Mouse (Mus musculus): ENCODE measurements around the gene Zmynd8. TPM values are rescaled to one million over a fixed set of nuclear protein-coding genes. Genes with fewer than 3 reads are reported as not detected.

Zmynd8 gene
- polyA plus RNA-seq, 1 experiment: 27.9 TPM

GRCm38 (mm10) chr2:165899474-165899873 is 658 bp upstream of the Zmynd8 start:
- DNase-seq (ENCODE audit: low read depth): no peak

- no peak for DNase-seq (ENCODE audit: low read depth)
These were observed 2.6 kb downstream of the Zmynd8 start for GRCm38 (mm10) chr2:165896171-165896570.

- DNase-seq (ENCODE audit: low read depth): no peak
These were observed 3.1 kb downstream of the Zmynd8 start for GRCm38 (mm10) chr2:165895687-165896086.

- DNase-seq (ENCODE audit: low read depth): no peak
These were observed 4.3 kb downstream of the Zmynd8 start for GRCm38 (mm10) chr2:165894533-165894932.

GRCm38 (mm10) chr2:165893232-165893631 is 5.6 kb downstream of the Zmynd8 start:
- DNase-seq (ENCODE audit: low read depth): no peak

- no peak for DNase-seq (ENCODE audit: low read depth)
These were observed 6.2 kb downstream of the Zmynd8 start for GRCm38 (mm10) chr2:165892626-165893025.

- no peak for DNase-seq (ENCODE audit: low read depth)
These were observed 8.4 kb downstream of the Zmynd8 start for GRCm38 (mm10) chr2:165890401-165890800.

- DNase-seq (ENCODE audit: low read depth): no peak
These were observed 8.9 kb downstream of the Zmynd8 start for GRCm38 (mm10) chr2:165889874-165890273.

- no peak for DNase-seq (ENCODE audit: low read depth)
These were observed 9.6 kb downstream of the Zmynd8 start for GRCm38 (mm10) chr2:165889266-165889665.

- DNase-seq (ENCODE audit: low read depth): no peak
These were observed 10.0 kb downstream of the Zmynd8 start for GRCm38 (mm10) chr2:165888813-165889221.

- no peak for DNase-seq (ENCODE audit: low read depth)
These were observed 10.4 kb downstream of the Zmynd8 start for GRCm38 (mm10) chr2:165888396-165888795.

- DNase-seq (ENCODE audit: low read depth): no peak
These were observed 11.8 kb downstream of the Zmynd8 start for GRCm38 (mm10) chr2:165886857-165887628.

GRCm38 (mm10) chr2:165886482-165886856 is 12.3 kb downstream of the Zmynd8 start:
- DNase-seq (ENCODE audit: low read depth): no peak

- no peak for DNase-seq (ENCODE audit: low read depth)
These were observed 12.9 kb downstream of the Zmynd8 start for GRCm38 (mm10) chr2:165885951-165886320.

GRCm38 (mm10) chr2:165885225-165885950 is 13.4 kb downstream of the Zmynd8 start:
- no peak for DNase-seq (ENCODE audit: low read depth)

GRCm38 (mm10) chr2:165884577-165885224 is 14.1 kb downstream of the Zmynd8 start:
- DNase-seq (ENCODE audit: low read depth): no peak

GRCm38 (mm10) chr2:165883846-165884576 is 14.8 kb downstream of the Zmynd8 start:
- no peak for DNase-seq (ENCODE audit: low read depth)

GRCm38 (mm10) chr2:165883006-165883405 is 15.8 kb downstream of the Zmynd8 start:
- no peak for DNase-seq (ENCODE audit: low read depth)

- no peak for DNase-seq (ENCODE audit: low read depth)
These were observed 17.0 kb downstream of the Zmynd8 start for GRCm38 (mm10) chr2:165881585-165882431.

- DNase-seq (ENCODE audit: low read depth): no peak
These were observed 17.6 kb downstream of the Zmynd8 start for GRCm38 (mm10) chr2:165881220-165881584.
